In genomic region chr8:79561269-79562063, GRCm38 (mm10) we compare ENCODE assay signal across 10 mouse cellular contexts.
DNase-seq lines count a peak whose midpoint lies in the region; ATAC-seq and TF ChIP-seq lines count a peak whose summit lies in the region.
"Had no signal": no experiment of that assay in that cellular context is flagged by ENCODE, and none has a peak within 500 bp of the region (broad histone marks: within the 10 kb centered on the region; RNA-seq: fewer than 3 reads in every experiment).

No protein-coding gene starts in this region.

- no peaks in the 10 kb centered on the region for H3K27me3 ChIP-seq in heart, embryonic 14.5 days (ENCODE audit: control insufficient read depth, insufficient read depth, low read length)
- H3K27me3 ChIP-seq in limb, embryonic 13.5 days: no peaks in the 10 kb centered on the region

- no peak for TF ChIP-seq POLR2A in embryonic fibroblast, embryonic 13.5 days (IDR thresholded peaks at IDR 0.05; ENCODE audit: low read depth, low read length)

- no peak for TF ChIP-seq CTCF in embryonic fibroblast, embryonic 13.5 days (IDR thresholded peaks at IDR 0.05; ENCODE audit: borderline replicate concordance, insufficient read depth, low read length)

- peak overlapping the region; percentile 98 to 99 for H3K27ac ChIP-seq in heart, embryonic 14.5 days (replicated peaks in 1 of 2; ENCODE audit: control insufficient read depth in 1 of 2, insufficient read depth in 1 of 2, low read depth in 2 of 2, low read length in 2 of 2)
- peak overlapping the region; percentile 63 for H3K27ac ChIP-seq in embryonic fibroblast, embryonic 13.5 days (ENCODE audit: insufficient read depth, low read length)
- peak overlapping the region; percentile 77 for H3K27ac ChIP-seq in limb, embryonic 13.5 days

- DNase-seq in heart, adult 8-10 months (ENCODE audit: low spot score): no peak
- DNase-seq in MN1 (ENCODE audit: low spot score): peak; percentile 84
- DNase-seq in urinary bladder, postnatal 25 days (ENCODE audit: low spot score): no peak
- no peak for DNase-seq in urinary bladder, postnatal 4 days (ENCODE audit: low spot score in 2 of 2)
- DNase-seq in adrenal gland, adult 8-10 months: no peak
- DNase-seq: adrenal gland, postnatal 10 days; cerebellum, postnatal 14 days had no signal

- H3K4me3 ChIP-seq in heart, embryonic 14.5 days (ENCODE audit: control insufficient read depth in 1 of 2, insufficient read depth in 1 of 2, low read depth in 1 of 2, low read length in 2 of 2): 0 out of 4 replicates have a peak overlapping the region, but pooled peaks of 1 of the 2 experiments have one; percentile 9
- H3K4me3 ChIP-seq in embryonic fibroblast, embryonic 13.5 days (ENCODE audit: insufficient read depth, low read length): no peak overlapping the region
- no peak overlapping the region for H3K4me3 ChIP-seq in limb, embryonic 13.5 days

- 31% methylated on average over 9 of the region's 9 CpGs for WGBS in heart, embryonic 14.5 days
- WGBS in limb, embryonic 13.5 days: 54% methylated on average over 9 of the region's 9 CpGs

- 0 out of 2 replicates have a peak, but pooled peaks cover 3% of the 10 kb centered on the region for H3K9me3 ChIP-seq in heart, embryonic 14.5 days (ENCODE audit: control insufficient read depth, low read length)
- H3K9me3 ChIP-seq in limb, embryonic 13.5 days: no peaks in the 10 kb centered on the region

- H3K4me2 ChIP-seq in heart, embryonic 14.5 days (ENCODE audit: low read length): peak overlapping the region; percentile 58
- H3K4me2 ChIP-seq in limb, embryonic 13.5 days (replicated peaks): peak overlapping the region; percentile 29

- 0 out of 2 replicates have a peak, but pooled peaks have one; percentile 19 for ATAC-seq in heart, embryonic 14.5 days (ENCODE audit: insufficient number of reproducible peaks, insufficient read depth, low FRiP score, low read depth)
- no peak for ATAC-seq in limb, embryonic 13.5 days (ENCODE audit: low FRiP score, low read depth)

- H3K9ac ChIP-seq in heart, embryonic 14.5 days (ENCODE audit: low read length): peak overlapping the region; percentile 66
- no peak overlapping the region for H3K9ac ChIP-seq in limb, embryonic 13.5 days

- H3K4me1 ChIP-seq in heart, embryonic 14.5 days (ENCODE audit: control insufficient read depth in 2 of 2, insufficient read depth in 2 of 2, low read length in 2 of 2): peaks cover 8 to 23% of the 10 kb centered on the region in 2 experiments
- H3K4me1 ChIP-seq in embryonic fibroblast, embryonic 13.5 days (ENCODE audit: control insufficient read depth, insufficient read depth, low read length): peaks cover 10% of the 10 kb centered on the region
- peaks cover 21% of the 10 kb centered on the region for H3K4me1 ChIP-seq in limb, embryonic 13.5 days

- no peaks in the 10 kb centered on the region for H3K36me3 ChIP-seq in heart, embryonic 14.5 days (ENCODE audit: control insufficient read depth, insufficient read depth, low read length)
- H3K36me3 ChIP-seq in limb, embryonic 13.5 days: no peaks in the 10 kb centered on the region
